Mouse (Mus musculus): ENCODE data around the gene Zfp747.

The Zfp747 gene

DNA sequence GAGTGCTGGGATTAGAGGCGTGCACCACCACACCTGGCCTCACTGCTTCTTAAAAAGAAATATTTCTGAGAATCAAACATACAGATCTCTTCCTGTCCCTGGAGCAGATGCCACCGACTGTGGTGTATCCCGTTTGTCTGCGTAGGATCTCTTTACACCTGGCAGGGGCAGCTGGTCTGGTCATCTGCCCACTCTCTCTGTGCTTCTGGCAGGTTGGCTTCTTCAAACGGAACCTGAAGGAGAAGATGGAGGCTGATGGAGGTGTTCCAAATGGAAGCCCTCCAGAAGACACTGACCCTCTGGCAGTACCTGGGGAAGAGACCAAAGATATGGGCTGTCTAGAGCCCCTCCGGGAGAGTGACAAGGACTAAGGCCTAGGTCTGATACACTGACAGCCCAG lies 42.6 kb downstream of the Zfp747 start:
- in situ Hi-C loops (cut with MseI, MboI) = no loop called here

DNA sequence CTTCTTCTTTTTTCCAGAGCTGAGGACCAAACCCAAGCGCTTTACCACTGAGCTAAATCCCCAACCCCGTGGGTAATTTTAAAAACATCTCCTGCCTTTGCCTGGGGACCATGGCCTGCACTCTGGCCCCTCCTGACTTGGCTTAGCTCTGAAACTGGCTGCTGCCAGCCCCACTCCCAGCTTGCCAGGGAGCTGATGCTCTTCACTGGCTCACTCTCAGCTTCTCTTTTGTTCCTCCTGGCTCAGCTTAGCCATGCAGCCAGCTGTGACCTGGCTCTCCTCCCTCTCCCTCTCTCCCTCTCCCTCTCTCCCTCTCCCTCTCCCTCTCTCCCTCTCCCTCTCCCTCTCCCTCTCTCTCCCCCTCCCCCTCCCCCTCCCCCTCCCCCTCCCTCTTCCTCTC lies 49.2 kb downstream of the Zfp747 start:
- in situ Hi-C loops (cut with MseI, MboI) = no loop called here

DNA sequence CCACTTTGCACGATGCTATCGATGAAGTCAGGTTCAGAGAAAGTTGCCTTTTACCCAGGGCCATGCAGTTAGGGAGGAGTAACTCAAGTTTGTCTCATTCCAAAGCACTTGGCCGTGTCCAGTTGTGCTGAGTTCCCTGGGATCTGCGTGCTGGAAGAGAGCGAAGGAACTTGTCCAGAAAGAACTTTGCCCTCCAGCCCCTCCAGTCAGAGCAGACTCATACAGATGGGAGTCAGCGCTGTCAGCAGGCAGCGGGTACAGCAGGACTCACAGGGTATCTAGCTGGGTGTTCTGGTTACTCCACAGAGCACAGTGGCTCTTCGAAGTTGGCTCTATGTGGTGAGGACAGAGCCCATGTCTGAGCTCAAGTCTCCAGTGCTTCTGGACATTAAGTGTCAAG lies 50.3 kb downstream of the Zfp747 start:
- in situ Hi-C loops (cut with MseI, MboI) = no loop called here

DNA sequence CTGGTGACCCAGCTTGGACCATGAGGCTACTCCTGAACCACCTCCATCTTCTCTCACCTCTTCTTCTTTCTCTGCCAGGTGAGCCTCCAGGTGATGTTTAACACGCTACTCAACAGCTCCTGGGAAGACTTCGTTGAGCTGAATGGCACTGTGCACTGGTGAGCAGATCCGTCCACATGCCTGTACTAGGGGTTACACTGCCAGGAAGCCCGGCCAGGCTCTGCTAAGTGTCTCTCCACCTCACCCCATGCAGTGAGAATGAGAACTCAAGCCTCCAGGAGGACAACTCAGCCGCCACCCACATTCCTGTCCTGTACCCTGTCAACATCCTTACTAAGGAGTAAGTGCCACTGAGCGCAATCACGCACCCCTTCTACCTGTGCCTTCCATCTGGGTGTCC lies 50.9 kb downstream of the Zfp747 start:
- in situ Hi-C loops (cut with MseI, MboI) = no loop called here
